Mouse (Mus musculus): Measurements from ENCODE around the gene Snrnp27. TPM values are rescaled to one million over a fixed set of nuclear protein-coding genes. Genes with fewer than 3 reads are reported as not detected.

The Snrnp27 gene
- total RNA-seq, 2 experiments from 2014 or later: 60.6 to 60.8 TPM

- no peak for DNase-seq (ENCODE audit: low spot score in 2 of 2)
- no peak overlapping the region for H3K27ac ChIP-seq
- no peak overlapping the region for H3K4me3 ChIP-seq
- TF ChIP-seq CTCF (conservative IDR thresholded peaks at IDR 0.05): no peak
Observed at GRCm38 (mm10) chr6:86686971-86687370, 2.6 kb upstream of the Snrnp27 start.

- DNase-seq (ENCODE audit: low spot score in 2 of 2): no peak
- no peak for TF ChIP-seq CTCF (conservative IDR thresholded peaks at IDR 0.05)
- Histone ChIP-seq H3K4me3 (peak overlapping the region; percentile 100), H3K27ac (peak overlapping the region; percentile 87)
Observed at GRCm38 (mm10) chr6:86684655-86685011, 311 bp upstream of the Snrnp27 start.

- Histone ChIP-seq H3K27ac (no peak overlapping the region), H3K4me3 (no peak overlapping the region)
- no peak for DNase-seq (ENCODE audit: low spot score in 2 of 2)
- no peak for TF ChIP-seq CTCF (conservative IDR thresholded peaks at IDR 0.05)
Observed at GRCm38 (mm10) chr6:86681289-86681688, 3.0 kb downstream of the Snrnp27 start.

- DNase-seq (ENCODE audit: low spot score in 2 of 2): no peak
- TF ChIP-seq CTCF (conservative IDR thresholded peaks at IDR 0.05): no peak
- Histone ChIP-seq H3K4me3 (no peak overlapping the region), H3K27ac (no peak overlapping the region)
Observed at GRCm38 (mm10) chr6:86678341-86678740, 6.0 kb downstream of the Snrnp27 start.

- Histone ChIP-seq H3K4me3 (no peak overlapping the region), H3K27ac (0 out of 2 replicates have a peak overlapping the region, but pooled peaks have one; percentile 87)
- peak; percentile 96 for TF ChIP-seq CTCF (conservative IDR thresholded peaks at IDR 0.05)
- peak; percentile 67 to 82 for DNase-seq (ENCODE audit: low spot score in 2 of 2)
Observed at GRCm38 (mm10) chr6:86670873-86671272, 13.4 kb downstream of the Snrnp27 start.

- TF ChIP-seq CTCF (conservative IDR thresholded peaks at IDR 0.05): no peak
- H3K4me3 ChIP-seq: peak overlapping the region; percentile 63
- DNase-seq (ENCODE audit: low spot score in 2 of 2): peak; percentile 100
- peak overlapping the region; percentile 87 for H3K27ac ChIP-seq
Observed at GRCm38 (mm10) chr6:86669240-86669727, 15.0 kb downstream of the Snrnp27 start.

- peak within 1 kb of the TSS; percentile 82 for H3K4me3 ChIP-seq
- H3K27ac ChIP-seq: peak within 1 kb of the TSS; percentile 87
- no peak for TF ChIP-seq CTCF (conservative IDR thresholded peaks at IDR 0.05)
- DNase-seq (ENCODE audit: low spot score in 2 of 2): peak in 1 of 2 experiments; percentile 30
Observed at GRCm38 (mm10) chr6:86668580-86669239, 15.6 kb downstream of the Snrnp27 start, which contains the start of gene Mxd1. TSS of gene Mxd1 (minus strand) at chr6:86669161.

- Histone ChIP-seq H3K27ac (no peak overlapping the region), H3K4me3 (peak overlapping the region; percentile 3; the same call in 1 of the 2 replicates)
- no peak for TF ChIP-seq CTCF (conservative IDR thresholded peaks at IDR 0.05)
- no peak for DNase-seq (ENCODE audit: low spot score in 2 of 2)
Observed at GRCm38 (mm10) chr6:86667061-86667460, 17.3 kb downstream of the Snrnp27 start.

- Histone ChIP-seq H3K4me3 (no peak overlapping the region; the same call in 1 of the 2 replicates), H3K27ac (no peak overlapping the region)
- TF ChIP-seq CTCF (conservative IDR thresholded peaks at IDR 0.05): no peak
- DNase-seq (ENCODE audit: low spot score in 2 of 2): no peak
Observed at GRCm38 (mm10) chr6:86665560-86666307, 18.6 kb downstream of the Snrnp27 start.

GRCm38 (mm10) chr6:86665076-86665475, 19.2 kb downstream of the Snrnp27 start:
- no peak for DNase-seq (ENCODE audit: low spot score in 2 of 2)
- Histone ChIP-seq H3K4me3 (no peak overlapping the region), H3K27ac (no peak overlapping the region)
- TF ChIP-seq CTCF (conservative IDR thresholded peaks at IDR 0.05): no peak

GRCm38 (mm10) chr6:86660161-86660877, 24.0 kb downstream of the Snrnp27 start:
- Histone ChIP-seq H3K27ac (no peak overlapping the region), H3K4me3 (no peak overlapping the region)
- no peak for DNase-seq (ENCODE audit: low spot score in 2 of 2)
- no peak for TF ChIP-seq CTCF (conservative IDR thresholded peaks at IDR 0.05)

GRCm38 (mm10) chr6:86658501-86658900, 25.8 kb downstream of the Snrnp27 start:
- Histone ChIP-seq H3K27ac (no peak overlapping the region), H3K4me3 (no peak overlapping the region)
- TF ChIP-seq CTCF (conservative IDR thresholded peaks at IDR 0.05): no peak
- DNase-seq (ENCODE audit: low spot score in 2 of 2): no peak
